Mouse (Mus musculus) lung, postnatal 14 days (tissue): ENCODE measurements at regions not wholly inside any gene's neighbourhood (a gene's known extent, or its start where the extent isn't known, plus 50 kb on each side); places are given as distances from the start of the nearest gene placed in this dataset.
"Not testable (repeated sequence)": the region's sequence is repeated elsewhere in the genome, so short reads cannot be mapped to it uniquely, and the experiment has no call there.

ENCODE experiments used
- DNase-seq: peaks from one replicate; pipeline ENCODE4 v3.0.0; 2021

- no peak for DNase-seq
These were observed 57.2 kb downstream of the Foxa2 start for GRCm38 (mm10) chr2:147989616-147990015.

- no peak for DNase-seq
These were observed 58.2 kb downstream of the Foxa2 start for GRCm38 (mm10) chr2:147988586-147988985.

GRCm38 (mm10) chr2:147985261-147985575, 61.6 kb downstream of the Foxa2 start:
- no peak for DNase-seq

- DNase-seq: no peak
These were observed 62.1 kb downstream of the Foxa2 start for GRCm38 (mm10) chr2:147984547-147985260.

- no peak for DNase-seq
These were observed 65.8 kb downstream of the Foxa2 start for GRCm38 (mm10) chr2:147980929-147981479.

- DNase-seq: no peak
These were observed 66.4 kb downstream of the Foxa2 start for GRCm38 (mm10) chr2:147980408-147980807.

GRCm38 (mm10) chr2:147979660-147980364, 67.0 kb downstream of the Foxa2 start:
- DNase-seq: no peak

- DNase-seq: no peak
These were observed 67.8 kb downstream of the Foxa2 start for GRCm38 (mm10) chr2:147979001-147979400.

GRCm38 (mm10) chr2:147974776-147975175, 72.0 kb downstream of the Foxa2 start:
- DNase-seq: no peak

- DNase-seq: peak; percentile 17
These were observed 78.1 kb downstream of the Foxa2 start for GRCm38 (mm10) chr2:147968671-147969070.

GRCm38 (mm10) chr2:147967829-147968529, 78.8 kb downstream of the Foxa2 start:
- no peak for DNase-seq

- DNase-seq: not testable (repeated sequence)
These were observed 83.5 kb downstream of the Foxa2 start for GRCm38 (mm10) chr2:147963284-147963683.

- no peak for DNase-seq
These were observed 85.1 kb downstream of the Foxa2 start for GRCm38 (mm10) chr2:147961633-147962032.

- no peak for DNase-seq
These were observed 92.6 kb downstream of the Foxa2 start for GRCm38 (mm10) chr2:147954183-147954582.

GRCm38 (mm10) chr2:147951233-147951632, 95.5 kb downstream of the Foxa2 start:
- no peak for DNase-seq

GRCm38 (mm10) chr2:147944171-147945040, 102.4 kb downstream of the Foxa2 start:
- no peak for DNase-seq

- no peak for DNase-seq
These were observed 104.2 kb downstream of the Foxa2 start for GRCm38 (mm10) chr2:147942591-147942990.

GRCm38 (mm10) chr2:147941319-147941718, 105.5 kb downstream of the Foxa2 start:
- no peak for DNase-seq

GRCm38 (mm10) chr2:147932494-147932893, 114.3 kb downstream of the Foxa2 start:
- DNase-seq: no peak

GRCm38 (mm10) chr2:147929031-147929711, 117.6 kb downstream of the Foxa2 start:
- DNase-seq: no peak

- peak; percentile 34 for DNase-seq
These were observed 118.7 kb downstream of the Foxa2 start for GRCm38 (mm10) chr2:147927792-147928670.
